Mouse (Mus musculus): ENCODE measurements at regions not wholly inside any gene's neighbourhood (a gene's known extent, or its start where the extent isn't known, plus 50 kb on each side); places are given as distances from the start of the nearest gene placed in this dataset.

- TF ChIP-seq CTCF (IDR thresholded peaks at IDR 0.05; ENCODE audit: low read depth) (no peak), EP300 (IDR thresholded peaks at IDR 0.05; ENCODE audit: low read depth) (no peak)
Observed at GRCm38 (mm10) chr13:117105151-117105660, 79.9 kb upstream of the Parp8 start.
